Mouse (Mus musculus): Measurements from ENCODE around the gene Olfr912. TPM values are rescaled to one million over a fixed set of nuclear protein-coding genes. Genes with fewer than 3 reads are reported as not detected.

Gene Olfr912
- total RNA-seq (2022) = not detected

- DNase-seq (ENCODE audit: low spot score in 2 of 2) = no peak
Observed at GRCm38 (mm10) chr9:38579878-38580277, at the start of gene Olfr912. Olfr912 (plus strand) TSS chr9:38580178.

GRCm38 (mm10) chr9:38537549-38537948 lies 42.4 kb upstream of the Olfr912 start, which contains the start of gene Olfr910:
Olfr910 (plus strand) TSS chr9:38537849.
- DNase-seq (ENCODE audit: low spot score in 2 of 2) = no peak

- no peak for DNase-seq (ENCODE audit: low spot score in 2 of 2)
Observed at GRCm38 (mm10) chr9:38591056-38591455, 11.1 kb downstream of the Olfr912 start.

GRCm38 (mm10) chr9:38592459-38592858 lies 12.5 kb downstream of the Olfr912 start, which contains the start of gene Olfr913:
Olfr913 (plus strand) TSS chr9:38592759.
- no peak for DNase-seq (ENCODE audit: low spot score in 2 of 2)

GRCm38 (mm10) chr9:38604802-38605201 lies 24.8 kb downstream of the Olfr912 start, which contains the start of gene Olfr914:
Olfr914 (plus strand) TSS chr9:38605102.
- DNase-seq (ENCODE audit: low spot score in 2 of 2) = no peak

GRCm38 (mm10) chr9:38632406-38632805 lies 52.4 kb downstream of the Olfr912 start:
- DNase-seq (ENCODE audit: low spot score in 2 of 2) = no peak

Other genes with a start within 250 kb of the Olfr912 start
- not detected for gene Olfr898, start 231.8 kb upstream of the Olfr912 start, total RNA-seq (2022)
- not detected for gene Olfr250, start 213.3 kb upstream of the Olfr912 start, total RNA-seq (2022)
- not detected for gene Olfr251, start 203.1 kb upstream of the Olfr912 start, total RNA-seq (2022)
- not detected for gene Olfr147, start 178.5 kb upstream of the Olfr912 start, total RNA-seq (2022)
- not detected for gene Olfr901, start 150.7 kb upstream of the Olfr912 start, total RNA-seq (2022)
- not detected for gene Olfr902, start 132.5 kb upstream of the Olfr912 start, total RNA-seq (2022)
- not detected for gene Olfr904, start 117.0 kb upstream of the Olfr912 start, total RNA-seq (2022)
- not detected for gene Olfr905, start 109.1 kb upstream of the Olfr912 start, total RNA-seq (2022)
- gene Olfr906, start 93.1 kb upstream of the Olfr912 start, total RNA-seq (2022) = not detected
- not detected for gene Olfr907, start 84.4 kb upstream of the Olfr912 start, total RNA-seq (2022)
- not detected for gene Olfr911-ps1, start 58.6 kb upstream of the Olfr912 start, total RNA-seq (2022)
- not detected for gene Olfr910, start 42.3 kb upstream of the Olfr912 start, total RNA-seq (2022)
- gene Olfr913, start 12.6 kb downstream of the Olfr912 start, total RNA-seq (2022) = not detected
- not detected for gene Olfr914, start 24.9 kb downstream of the Olfr912 start, total RNA-seq (2022)
- not detected for gene Olfr916, start 79.7 kb downstream of the Olfr912 start, total RNA-seq (2022)
- not detected for gene Olfr917, start 85.7 kb downstream of the Olfr912 start, total RNA-seq (2022)
- not detected for gene Olfr918, start 94.4 kb downstream of the Olfr912 start, total RNA-seq (2022)
- gene Olfr919, start 123.5 kb downstream of the Olfr912 start, total RNA-seq (2022) = not detected
- 10 to 100 TPM; 13.2 to 24.4 (median 19.0) TPM for gene Vwa5a, start 138.1 kb downstream of the Olfr912 start, total RNA-seq (2022)
- under 1 TPM in 3 of 4 experiments, not detected in 1; 0.05 to 0.18 (median 0.08) TPM for gene Olfr920, start 172.1 kb downstream of the Olfr912 start, total RNA-seq (2022)
- not detected for gene Olfr921, start 192.9 kb downstream of the Olfr912 start, total RNA-seq (2022)
- not detected for gene Olfr922, start 234.4 kb downstream of the Olfr912 start, total RNA-seq (2022)
- gene Olfr923, start 246.4 kb downstream of the Olfr912 start, total RNA-seq (2022) = not detected